Mouse (Mus musculus): ENCODE measurements around the gene Crtac1. TPM values are rescaled to one million over a fixed set of nuclear protein-coding genes. Genes with fewer than 3 reads are reported as not detected.

The Crtac1 gene
- polyA plus RNA-seq, 1 experiment from 2014 or later: not detected

DNA sequence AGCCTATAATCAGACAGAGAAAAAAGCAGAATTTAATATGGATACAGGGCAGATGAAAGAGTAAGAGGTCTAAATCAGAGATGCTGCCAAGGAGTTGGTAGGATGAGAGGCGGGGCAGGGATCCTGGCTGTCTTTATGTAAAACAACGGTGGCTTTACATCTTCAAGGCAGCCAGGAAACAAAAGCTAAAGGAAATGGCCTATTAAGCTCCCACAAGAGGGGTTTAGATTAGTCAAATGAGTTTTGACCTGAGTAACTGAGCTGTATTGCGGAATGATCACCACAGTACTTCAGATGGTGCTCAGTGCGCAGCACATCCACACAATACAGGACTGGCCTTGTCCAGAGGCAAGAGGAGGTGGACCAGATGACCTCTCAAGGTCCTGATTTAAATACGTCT lies 21.7 kb downstream of the Crtac1 start:
- H3K4me1 ChIP-seq: no peaks in the 10 kb centered on the region
- WGBS (ENCODE audit: insufficient replicate concordance): 40% methylated on average over 5 of the region's 5 CpGs
- no peaks in the 10 kb centered on the region for H3K36me3 ChIP-seq
- H3K9me3 ChIP-seq (replicated peaks): no peaks in the 10 kb centered on the region
- H3K4me3 ChIP-seq: no peak overlapping the region
- H3K9ac ChIP-seq: no peak overlapping the region
- H3K27ac ChIP-seq: no peak overlapping the region
- H3K4me2 ChIP-seq: no peak overlapping the region
- H3K27me3 ChIP-seq (replicated peaks): peaks cover 52% of the 10 kb centered on the region
- no peak for ATAC-seq

- Histone ChIP-seq H3K4me2 (no peak overlapping the region), H3K9me3 (replicated peaks) (no peaks in the 10 kb centered on the region), H3K4me1 (no peaks in the 10 kb centered on the region), H3K36me3 (no peaks in the 10 kb centered on the region), H3K4me3 (no peak overlapping the region), H3K27ac (no peak overlapping the region), H3K27me3 (replicated peaks) (peaks cover 52% of the 10 kb centered on the region), H3K9ac (no peak overlapping the region)
- ATAC-seq: no peak
- 2% methylated on average over 19 of the region's 19 CpGs for WGBS (ENCODE audit: insufficient replicate concordance)
Observed at GRCm38 (mm10) chr19:42409226-42409625, 22.4 kb downstream of the Crtac1 start.

GRCm38 (mm10) chr19:42404364-42404763 lies 27.2 kb downstream of the Crtac1 start:
- no peak overlapping the region for H3K4me3 ChIP-seq
- H3K4me2 ChIP-seq: no peak overlapping the region
- ATAC-seq: no peak
- H3K9me3 ChIP-seq (replicated peaks): no peaks in the 10 kb centered on the region
- 70% methylated on average over 15 of the region's 15 CpGs for WGBS (ENCODE audit: insufficient replicate concordance)
- H3K9ac ChIP-seq: no peak overlapping the region
- no peaks in the 10 kb centered on the region for H3K4me1 ChIP-seq
- H3K36me3 ChIP-seq: no peaks in the 10 kb centered on the region
- H3K27me3 ChIP-seq (replicated peaks): peaks cover 18% of the 10 kb centered on the region
- H3K27ac ChIP-seq: no peak overlapping the region

DNA sequence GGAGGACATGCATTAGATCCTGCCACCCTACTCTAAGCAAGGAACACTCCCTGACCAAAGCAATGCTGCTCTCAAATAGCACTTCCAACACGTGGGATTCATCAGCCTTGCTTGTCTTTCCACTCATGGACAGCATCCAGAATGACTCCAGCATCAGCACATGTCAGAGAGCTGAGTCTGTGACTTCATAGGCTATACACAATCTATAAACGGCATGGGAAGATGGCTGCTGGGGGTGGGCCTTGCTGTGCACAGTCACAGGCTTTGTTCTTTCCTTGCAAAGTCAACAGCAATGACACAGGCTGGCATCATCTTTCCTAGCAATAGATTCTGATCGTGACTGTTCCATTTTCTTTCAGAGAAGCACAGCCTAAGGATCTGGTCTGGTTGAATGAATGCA lies 31.6 kb downstream of the Crtac1 start:
- no peaks in the 10 kb centered on the region for H3K36me3 ChIP-seq
- no peaks in the 10 kb centered on the region for H3K27me3 ChIP-seq (replicated peaks)
- no peak overlapping the region for H3K4me2 ChIP-seq
- no peaks in the 10 kb centered on the region for H3K9me3 ChIP-seq (replicated peaks)
- H3K9ac ChIP-seq: no peak overlapping the region
- no peaks in the 10 kb centered on the region for H3K4me1 ChIP-seq
- no peak overlapping the region for H3K4me3 ChIP-seq
- H3K27ac ChIP-seq: no peak overlapping the region
- ATAC-seq: no peak
- 50% methylated on average over 3 of the region's 3 CpGs for WGBS (ENCODE audit: insufficient replicate concordance)

DNA sequence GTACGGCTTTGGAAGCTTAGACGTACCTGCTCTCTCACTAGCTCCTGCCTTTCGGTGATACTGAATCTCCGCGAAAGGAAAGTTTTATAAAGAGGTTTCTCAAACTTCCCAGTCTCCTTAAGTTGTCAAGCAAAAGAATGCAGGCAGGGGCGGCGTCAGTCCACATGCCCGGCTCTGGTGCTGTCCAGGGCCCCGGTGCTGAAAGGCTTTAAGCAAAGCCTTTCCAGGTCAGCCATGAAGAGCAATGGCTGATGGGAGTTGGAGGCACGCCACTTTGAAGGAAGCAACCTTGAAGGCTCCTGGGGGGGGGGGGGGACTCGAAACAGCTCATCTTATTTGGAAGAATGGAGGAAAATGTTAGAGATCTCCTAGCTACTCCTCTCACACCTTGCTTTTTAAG lies 34.3 kb downstream of the Crtac1 start:
- H3K36me3 ChIP-seq: no peaks in the 10 kb centered on the region
- no peaks in the 10 kb centered on the region for H3K4me1 ChIP-seq
- no peak overlapping the region for H3K4me2 ChIP-seq
- H3K9ac ChIP-seq: no peak overlapping the region
- no peak for ATAC-seq
- 21% methylated on average over 11 of the region's 11 CpGs for WGBS (ENCODE audit: insufficient replicate concordance)
- H3K4me3 ChIP-seq: no peak overlapping the region
- H3K9me3 ChIP-seq (replicated peaks): no peaks in the 10 kb centered on the region
- H3K27me3 ChIP-seq (replicated peaks): no peaks in the 10 kb centered on the region
- no peak overlapping the region for H3K27ac ChIP-seq

DNA sequence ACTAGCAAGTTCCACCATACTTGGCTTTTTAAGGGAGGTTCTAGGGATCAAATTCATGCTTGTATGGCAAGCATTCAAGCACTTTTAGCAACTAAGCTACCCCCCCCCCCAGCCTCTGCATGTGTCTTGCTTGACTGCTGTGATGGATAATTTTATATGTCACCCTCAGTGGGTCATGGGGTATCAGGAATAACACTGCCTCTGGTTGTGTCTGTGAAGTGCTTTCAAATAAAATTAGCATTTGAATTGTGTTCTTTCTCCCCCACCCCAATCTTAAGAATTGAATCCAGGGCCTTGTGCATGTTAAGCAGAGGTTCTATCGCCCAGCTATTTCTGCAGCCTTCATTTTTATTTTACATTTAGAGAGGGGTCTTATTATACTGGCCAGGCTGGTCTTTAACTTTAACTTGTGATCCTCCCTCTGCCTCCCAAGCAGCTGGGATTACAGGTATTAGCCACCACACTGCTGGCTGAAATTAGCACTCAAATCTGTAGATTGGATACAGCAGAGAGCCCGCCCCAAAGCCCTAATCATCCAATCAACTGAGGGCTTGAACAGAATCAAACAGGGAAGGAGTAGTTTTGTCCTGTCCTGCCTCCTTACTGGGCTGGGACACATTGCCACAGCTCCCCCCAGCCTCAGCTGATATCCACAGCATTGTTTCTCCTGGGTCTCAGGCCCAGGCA lies 36.6 kb downstream of the Crtac1 start:
- no peak overlapping the region for H3K4me2 ChIP-seq
- H3K9me3 ChIP-seq (replicated peaks): no peaks in the 10 kb centered on the region
- H3K36me3 ChIP-seq: no peaks in the 10 kb centered on the region
- no peaks in the 10 kb centered on the region for H3K4me1 ChIP-seq
- 53% methylated on average over 2 of the region's 2 CpGs for WGBS (ENCODE audit: insufficient replicate concordance)
- ATAC-seq: no peak
- H3K27ac ChIP-seq: no peak overlapping the region
- H3K9ac ChIP-seq: no peak overlapping the region
- no peaks in the 10 kb centered on the region for H3K27me3 ChIP-seq (replicated peaks)
- no peak overlapping the region for H3K4me3 ChIP-seq

GRCm38 (mm10) chr19:42393920-42394319 lies 37.7 kb downstream of the Crtac1 start:
- H3K9me3 ChIP-seq (replicated peaks): no peaks in the 10 kb centered on the region
- no peak overlapping the region for H3K9ac ChIP-seq
- no peaks in the 10 kb centered on the region; the same call in 1 of the 2 replicates for H3K27me3 ChIP-seq (replicated peaks)
- ATAC-seq: no peak
- no peak overlapping the region for H3K4me2 ChIP-seq
- H3K27ac ChIP-seq: no peak overlapping the region
- 76% methylated on average over 4 of the region's 4 CpGs for WGBS (ENCODE audit: insufficient replicate concordance)
- no peak overlapping the region for H3K4me3 ChIP-seq
- no peaks in the 10 kb centered on the region for H3K4me1 ChIP-seq
- H3K36me3 ChIP-seq: no peaks in the 10 kb centered on the region

DNA sequence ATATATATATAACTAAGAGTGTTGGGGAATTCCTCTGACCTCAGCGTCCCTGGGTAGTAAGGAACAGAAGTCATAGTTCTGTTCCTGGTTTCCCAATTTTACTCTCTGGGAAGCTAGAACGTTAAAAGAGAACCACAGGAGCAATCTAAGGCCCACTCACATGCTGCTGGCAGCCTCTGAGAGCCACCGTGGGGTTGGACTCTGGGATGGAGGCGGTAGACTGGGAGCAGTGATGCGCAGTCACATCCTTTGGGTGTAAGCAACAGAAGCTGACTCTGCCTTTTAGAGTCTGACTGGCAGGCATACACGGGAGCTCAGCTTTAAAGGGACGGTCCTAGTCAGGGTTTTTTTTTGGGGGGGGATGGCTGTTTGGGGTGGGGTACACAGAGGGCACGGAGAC lies 39.5 kb downstream of the Crtac1 start:
- no peak for ATAC-seq
- no peaks in the 10 kb centered on the region for H3K4me1 ChIP-seq
- H3K4me2 ChIP-seq: no peak overlapping the region
- no peaks in the 10 kb centered on the region for H3K36me3 ChIP-seq
- WGBS (ENCODE audit: insufficient replicate concordance): 70% methylated on average over 8 of the region's 8 CpGs
- H3K27me3 ChIP-seq (replicated peaks): no peaks in the 10 kb centered on the region; the same call in 1 of the 2 replicates
- H3K9me3 ChIP-seq (replicated peaks): no peaks in the 10 kb centered on the region
- no peak overlapping the region for H3K4me3 ChIP-seq
- H3K9ac ChIP-seq: no peak overlapping the region
- no peak overlapping the region for H3K27ac ChIP-seq

GRCm38 (mm10) chr19:42389574-42389973 lies 42.0 kb downstream of the Crtac1 start:
- 80% methylated on average over 14 of the region's 14 CpGs for WGBS (ENCODE audit: insufficient replicate concordance)
- ATAC-seq: no peak
- Histone ChIP-seq H3K4me1 (no peaks in the 10 kb centered on the region), H3K27me3 (replicated peaks) (peaks cover 13% of the 10 kb centered on the region; the same call in 1 of the 2 replicates), H3K9ac (no peak overlapping the region), H3K9me3 (replicated peaks) (no peaks in the 10 kb centered on the region), H3K27ac (no peak overlapping the region), H3K4me3 (no peak overlapping the region), H3K36me3 (no peaks in the 10 kb centered on the region), H3K4me2 (no peak overlapping the region)

- no peaks in the 10 kb centered on the region for H3K4me1 ChIP-seq
- H3K4me2 ChIP-seq: no peak overlapping the region
- H3K9me3 ChIP-seq (replicated peaks): no peaks in the 10 kb centered on the region
- H3K36me3 ChIP-seq: no peaks in the 10 kb centered on the region
- peaks cover 58% of the 10 kb centered on the region for H3K27me3 ChIP-seq (replicated peaks)
- H3K4me3 ChIP-seq: no peak overlapping the region
- no peak overlapping the region for H3K27ac ChIP-seq
- no peak overlapping the region for H3K9ac ChIP-seq
- no peak for ATAC-seq
- 13% methylated on average over 15 of the region's 15 CpGs for WGBS (ENCODE audit: insufficient replicate concordance)
Observed at GRCm38 (mm10) chr19:42384981-42385598, 46.5 kb downstream of the Crtac1 start.

GRCm38 (mm10) chr19:42380981-42381373 lies 50.6 kb downstream of the Crtac1 start:
- no peaks in the 10 kb centered on the region for H3K9me3 ChIP-seq (replicated peaks)
- peak overlapping the region; percentile 20; the same call in 1 of the 2 replicates for H3K4me2 ChIP-seq
- no peaks in the 10 kb centered on the region for H3K4me1 ChIP-seq
- no peaks in the 10 kb centered on the region for H3K36me3 ChIP-seq
- peaks cover 70% of the 10 kb centered on the region for H3K27me3 ChIP-seq (replicated peaks)
- 2% methylated on average over 13 of the region's 13 CpGs for WGBS (ENCODE audit: insufficient replicate concordance)
- no peak overlapping the region for H3K9ac ChIP-seq
- no peak overlapping the region for H3K4me3 ChIP-seq
- ATAC-seq: no peak
- H3K27ac ChIP-seq: no peak overlapping the region

GRCm38 (mm10) chr19:42380321-42380980 lies 51.1 kb downstream of the Crtac1 start:
- H3K9me3 ChIP-seq (replicated peaks): no peaks in the 10 kb centered on the region
- no peak overlapping the region for H3K27ac ChIP-seq
- H3K36me3 ChIP-seq: no peaks in the 10 kb centered on the region
- peaks cover 66% of the 10 kb centered on the region for H3K27me3 ChIP-seq (replicated peaks)
- no peak overlapping the region for H3K4me3 ChIP-seq
- H3K4me1 ChIP-seq: no peaks in the 10 kb centered on the region
- WGBS (ENCODE audit: insufficient replicate concordance): 3% methylated on average over 26 of the region's 26 CpGs
- no peak overlapping the region for H3K9ac ChIP-seq
- no peak for ATAC-seq
- H3K4me2 ChIP-seq: peak overlapping the region; percentile 20; the same call in 1 of the 2 replicates

All from liver, embryonic 12.5 days (tissue).